Mouse (Mus musculus) retina, adult 2 months (tissue): ENCODE measurements around the gene Ptpn23.
"Not testable (repeated sequence)": the region's sequence is repeated elsewhere in the genome, so short reads cannot be mapped to it uniquely, and the experiment has no call there.

Experiments
- DNase-seq: peaks from one replicate; pipeline ENCODE4 v3.0.0-alpha.2; 2012; ENCODE audit warnings: low read depth, low spot score

Gene Ptpn23

GRCm38 (mm10) chr9:110408099-110408773 is at the start of gene Ptpn23:
Ptpn23 (minus strand) TSS chr9:110408213.
- DNase-seq: peak; percentile 98

GRCm38 (mm10) chr9:110452523-110452922 is 44.5 kb upstream of the Ptpn23 start:
- DNase-seq: no peak

- DNase-seq: peak; percentile 83
Observed at GRCm38 (mm10) chr9:110448857-110449617, 41.0 kb upstream of the Ptpn23 start.

- no peak for DNase-seq
Observed at GRCm38 (mm10) chr9:110448356-110448755, 40.3 kb upstream of the Ptpn23 start.

- DNase-seq: no peak
Observed at GRCm38 (mm10) chr9:110440559-110440958, 32.5 kb upstream of the Ptpn23 start.

- DNase-seq: no peak
Observed at GRCm38 (mm10) chr9:110440049-110440448, 32.0 kb upstream of the Ptpn23 start.

- DNase-seq: no peak
Observed at GRCm38 (mm10) chr9:110436041-110436440, 28.0 kb upstream of the Ptpn23 start.

GRCm38 (mm10) chr9:110433045-110433444 is 25.0 kb upstream of the Ptpn23 start:
- DNase-seq: no peak

- no peak for DNase-seq
Observed at GRCm38 (mm10) chr9:110431241-110431640, 23.2 kb upstream of the Ptpn23 start.

- no peak for DNase-seq
Observed at GRCm38 (mm10) chr9:110419511-110420112, 11.6 kb upstream of the Ptpn23 start, which contains the start of gene Ngp. Ngp (plus strand) TSS chr9:110419747.

GRCm38 (mm10) chr9:110413785-110414184 is 5.8 kb upstream of the Ptpn23 start:
- no peak for DNase-seq

GRCm38 (mm10) chr9:110412926-110413325 is 4.9 kb upstream of the Ptpn23 start:
- no peak for DNase-seq

GRCm38 (mm10) chr9:110410908-110411887 is 3.2 kb upstream of the Ptpn23 start:
- DNase-seq: peak; percentile 75

GRCm38 (mm10) chr9:110407311-110408098 is 508 bp downstream of the Ptpn23 start:
- DNase-seq: no peak

GRCm38 (mm10) chr9:110403240-110403639 is 4.8 kb downstream of the Ptpn23 start:
- DNase-seq: not testable (repeated sequence)

- DNase-seq: no peak
Observed at GRCm38 (mm10) chr9:110402731-110403130, 5.3 kb downstream of the Ptpn23 start.

GRCm38 (mm10) chr9:110400650-110401049 is 7.4 kb downstream of the Ptpn23 start:
- DNase-seq: no peak

GRCm38 (mm10) chr9:110393295-110393694 is 14.7 kb downstream of the Ptpn23 start:
- no peak for DNase-seq

- no peak for DNase-seq
Observed at GRCm38 (mm10) chr9:110390843-110391242, 17.2 kb downstream of the Ptpn23 start.

- DNase-seq: no peak
Observed at GRCm38 (mm10) chr9:110388011-110388410, 20.0 kb downstream of the Ptpn23 start.
